Mouse (Mus musculus): ENCODE measurements around the gene Zyx. TPM values are rescaled to one million over a fixed set of nuclear protein-coding genes. Genes with fewer than 3 reads are reported as not detected.
A peak's percentile ranks its signal among the peaks of the same experiment; 100 is the strongest.

The Zyx gene
- total and polyA plus RNA-seq, 2 experiments from 2014 or later = 62.7 to 71.7 TPM

DNA sequence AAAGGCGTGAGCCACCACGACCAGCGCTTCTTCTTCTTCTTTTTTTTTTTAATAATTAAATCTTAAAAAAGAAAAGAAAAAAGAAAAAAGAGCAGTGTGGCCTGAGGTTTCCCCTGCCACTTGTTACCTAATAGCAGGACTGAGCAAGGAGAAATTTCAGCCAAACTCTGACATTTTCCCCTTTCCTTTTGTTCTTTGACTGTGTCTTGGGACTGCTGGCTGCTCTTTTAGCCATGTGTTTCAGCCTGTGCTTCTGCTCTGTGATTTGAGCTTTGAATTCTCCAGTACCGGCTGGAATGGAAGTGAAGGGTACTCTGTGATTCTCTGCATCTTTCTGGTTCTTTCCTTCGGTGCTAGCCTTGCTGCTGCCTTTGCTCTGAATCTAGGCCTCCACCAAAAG lies 33.9 kb downstream of the Zyx start:
- Histone ChIP-seq H3K4me2 (ENCODE audit: low read depth, low read length, poor library complexity, severe bottlenecking) (no peak overlapping the region), H3K36me3 (ENCODE audit: insufficient read depth, low read length) (no peaks in the 10 kb centered on the region), H3K4me3 (ENCODE audit: low read depth, low read length) (no peak overlapping the region), H3K27ac (ENCODE audit: low read depth, low read length) (no peak overlapping the region), H3K4me1 (ENCODE audit: insufficient read depth, low read length) (no peaks in the 10 kb centered on the region), H3K9me3 (ENCODE audit: low read length) (no peaks in the 10 kb centered on the region), H3K27me3 (ENCODE audit: insufficient read depth, low read length) (no peaks in the 10 kb centered on the region), H3K9ac (replicated peaks; ENCODE audit: low read length, poor library complexity, severe bottlenecking) (no peak overlapping the region)
- no peak for DNase-seq (ENCODE audit: low spot score)
- WGBS = 91% methylated on average over 5 of the region's 5 CpGs
- ATAC-seq (ENCODE audit: low FRiP score) = no peak
- no peak for TF ChIP-seq CTCF (IDR thresholded peaks at IDR 0.05)

DNA sequence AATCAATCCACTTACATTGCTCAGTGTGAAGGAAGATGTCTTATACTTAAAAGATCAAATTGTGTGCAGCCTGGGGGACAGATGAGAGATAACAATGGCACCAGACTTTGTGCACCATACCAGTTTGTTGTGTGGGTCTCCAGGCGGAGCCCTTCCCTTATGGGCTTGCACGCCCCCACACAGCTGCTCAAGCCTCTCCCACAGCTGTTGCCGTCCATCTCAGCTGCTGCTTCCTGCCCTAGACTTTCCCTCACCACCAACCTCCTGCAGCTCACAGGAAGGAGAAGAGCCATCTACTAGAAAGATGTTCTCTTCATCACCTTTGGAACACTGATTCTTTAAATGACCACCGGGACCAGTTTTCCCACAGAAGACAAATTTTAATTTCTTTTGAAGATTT lies 36.2 kb downstream of the Zyx start:
- no peak for TF ChIP-seq CTCF (IDR thresholded peaks at IDR 0.05)
- DNase-seq (ENCODE audit: low spot score) (no peak), ATAC-seq (ENCODE audit: low FRiP score) (no peak)
- H3K27me3 ChIP-seq (ENCODE audit: insufficient read depth, low read length) = no peaks in the 10 kb centered on the region
- no peak overlapping the region for H3K4me2 ChIP-seq (ENCODE audit: low read depth, low read length, poor library complexity, severe bottlenecking)
- 86% methylated on average over 4 of the region's 4 CpGs for WGBS
- H3K4me1 ChIP-seq (ENCODE audit: insufficient read depth, low read length) = no peaks in the 10 kb centered on the region
- no peak overlapping the region for H3K9ac ChIP-seq (replicated peaks; ENCODE audit: low read length, poor library complexity, severe bottlenecking)
- H3K27ac ChIP-seq (ENCODE audit: low read depth, low read length) = no peak overlapping the region
- no peak overlapping the region for H3K4me3 ChIP-seq (ENCODE audit: low read depth, low read length)
- H3K9me3 ChIP-seq (ENCODE audit: low read length) = no peaks in the 10 kb centered on the region
- H3K36me3 ChIP-seq (ENCODE audit: insufficient read depth, low read length) = no peaks in the 10 kb centered on the region

DNA sequence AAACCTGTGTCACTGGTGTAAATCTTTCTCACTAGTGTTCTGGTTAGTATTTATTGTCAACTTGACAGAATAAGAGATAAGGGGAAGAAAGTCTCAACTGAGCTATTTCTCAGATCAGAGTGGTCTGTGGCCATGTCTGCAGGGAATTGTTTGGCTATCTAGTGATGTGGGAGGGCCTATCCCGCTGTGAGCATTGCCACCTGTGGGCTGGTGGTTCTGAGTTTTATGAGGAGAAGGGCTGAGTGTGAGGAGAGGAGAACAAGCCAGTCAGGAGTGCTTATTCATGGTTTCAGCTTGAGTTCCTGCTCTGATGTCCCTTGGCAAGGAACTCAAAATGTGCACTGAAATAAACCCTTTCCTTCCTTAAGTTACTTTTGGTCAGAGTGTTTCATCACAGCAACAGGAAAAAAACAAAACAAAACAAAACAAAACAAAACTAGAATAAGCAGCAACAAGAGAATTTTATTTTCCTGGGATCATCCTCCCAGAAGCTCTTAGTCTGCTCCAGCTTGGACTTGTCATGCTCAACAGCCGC lies 42.4 kb downstream of the Zyx start:
- H3K4me2 ChIP-seq (ENCODE audit: low read depth, low read length, poor library complexity, severe bottlenecking) = no peak overlapping the region
- no peaks in the 10 kb centered on the region for H3K4me1 ChIP-seq (ENCODE audit: insufficient read depth, low read length)
- no peak for DNase-seq (ENCODE audit: low spot score)
- no peaks in the 10 kb centered on the region for H3K36me3 ChIP-seq (ENCODE audit: insufficient read depth, low read length)
- H3K4me3 ChIP-seq (ENCODE audit: low read depth, low read length) = no peak overlapping the region
- WGBS = 68% methylated on average over 2 of the region's 2 CpGs
- TF ChIP-seq CTCF (IDR thresholded peaks at IDR 0.05) = no peak
- H3K27ac ChIP-seq (ENCODE audit: low read depth, low read length) = no peak overlapping the region
- no peaks in the 10 kb centered on the region for H3K9me3 ChIP-seq (ENCODE audit: low read length)
- no peak for ATAC-seq (ENCODE audit: low FRiP score)
- no peaks in the 10 kb centered on the region for H3K27me3 ChIP-seq (ENCODE audit: insufficient read depth, low read length)
- no peak overlapping the region for H3K9ac ChIP-seq (replicated peaks; ENCODE audit: low read length, poor library complexity, severe bottlenecking)

DNA sequence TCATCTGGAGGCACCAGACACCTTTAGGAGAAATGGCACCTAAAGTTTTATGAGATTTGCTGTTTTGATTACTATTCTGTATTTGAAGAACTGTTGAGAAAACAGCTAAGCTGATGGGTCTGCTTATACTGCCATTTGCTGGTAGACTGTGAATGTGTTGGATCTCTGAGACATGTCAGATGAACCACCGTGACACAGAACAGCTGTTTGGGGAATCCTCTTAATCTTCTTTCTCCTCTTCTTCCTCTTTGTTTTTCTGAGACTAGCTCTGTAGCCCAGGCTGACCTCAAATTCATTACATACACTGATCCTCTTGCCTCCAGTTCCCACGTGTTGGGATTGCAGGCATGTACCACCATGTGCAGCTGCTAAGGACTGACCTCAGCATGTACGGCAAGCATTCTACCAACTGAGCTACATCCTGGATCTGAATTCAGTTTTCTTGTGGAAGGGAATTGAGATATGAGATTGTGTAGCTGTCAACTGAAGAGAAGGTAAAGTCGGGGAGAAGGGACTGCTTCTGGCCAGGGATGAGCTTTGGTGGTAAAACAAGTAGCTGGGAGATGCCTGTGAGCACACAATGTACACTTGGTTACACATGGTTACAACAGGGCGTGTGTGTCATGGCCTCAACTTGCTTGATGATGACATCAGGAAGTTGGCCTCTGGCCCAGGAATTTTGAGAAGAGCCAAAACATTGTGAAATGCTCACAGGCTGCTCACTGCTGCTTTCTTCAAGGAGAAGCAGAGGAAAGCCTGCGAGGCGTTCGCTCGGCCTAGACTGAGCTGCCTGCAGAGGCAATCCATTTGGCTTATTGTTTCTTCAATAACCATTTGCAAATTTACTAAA lies 46.8 kb downstream of the Zyx start:
- Histone ChIP-seq H3K4me3 (ENCODE audit: low read depth, low read length) (no peak overlapping the region), H3K9me3 (ENCODE audit: low read length) (no peaks in the 10 kb centered on the region), H3K9ac (replicated peaks; ENCODE audit: low read length, poor library complexity, severe bottlenecking) (no peak overlapping the region), H3K4me2 (ENCODE audit: low read depth, low read length, poor library complexity, severe bottlenecking) (no peak overlapping the region), H3K4me1 (ENCODE audit: insufficient read depth, low read length) (no peaks in the 10 kb centered on the region), H3K36me3 (ENCODE audit: insufficient read depth, low read length) (no peaks in the 10 kb centered on the region), H3K27ac (ENCODE audit: low read depth, low read length) (no peak overlapping the region), H3K27me3 (ENCODE audit: insufficient read depth, low read length) (no peaks in the 10 kb centered on the region)
- TF ChIP-seq CTCF (IDR thresholded peaks at IDR 0.05) = no peak
- peak; percentile 36 for DNase-seq (ENCODE audit: low spot score)
- WGBS = 74% methylated on average over 9 of the region's 9 CpGs
- ATAC-seq (ENCODE audit: low FRiP score) = no peak

DNA sequence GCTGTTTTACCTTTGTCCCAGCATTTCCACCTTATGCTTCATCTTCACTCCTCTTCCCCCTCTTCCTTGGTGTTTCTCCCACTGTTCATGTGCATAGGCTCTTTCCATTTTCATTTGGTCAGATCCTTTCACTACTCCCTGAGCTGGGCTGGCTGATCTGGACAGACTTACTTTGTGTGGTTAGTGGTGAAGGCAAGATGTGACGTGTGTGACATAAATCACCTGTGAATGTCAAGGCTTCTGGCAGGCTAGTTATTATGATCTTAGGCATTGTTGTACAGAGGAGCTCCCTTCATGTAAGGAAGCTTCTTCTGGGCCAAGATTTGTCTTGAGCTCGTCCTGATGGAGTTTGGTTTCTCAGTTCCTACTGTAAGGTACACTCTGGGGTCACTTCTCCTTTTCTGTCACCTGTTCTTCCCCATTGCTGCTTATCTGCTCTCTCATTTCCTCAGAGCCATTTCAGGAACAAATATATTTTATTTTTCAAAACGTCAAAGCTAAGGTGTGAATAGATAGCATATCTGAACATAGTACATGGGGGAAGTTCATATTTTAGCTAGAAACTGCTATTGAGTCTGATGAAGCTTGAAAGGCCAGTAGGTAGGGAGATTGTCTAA lies 47.7 kb downstream of the Zyx start:
- H3K4me3 ChIP-seq (ENCODE audit: low read depth, low read length) = no peak overlapping the region
- WGBS = 85% methylated on average over 3 of the region's 3 CpGs
- DNase-seq (ENCODE audit: low spot score) (no peak), ATAC-seq (ENCODE audit: low FRiP score) (no peak)
- no peaks in the 10 kb centered on the region for H3K27me3 ChIP-seq (ENCODE audit: insufficient read depth, low read length)
- no peak overlapping the region for H3K9ac ChIP-seq (replicated peaks; ENCODE audit: low read length, poor library complexity, severe bottlenecking)
- no peak for TF ChIP-seq CTCF (IDR thresholded peaks at IDR 0.05)
- H3K36me3 ChIP-seq (ENCODE audit: insufficient read depth, low read length) = no peaks in the 10 kb centered on the region
- H3K27ac ChIP-seq (ENCODE audit: low read depth, low read length) = no peak overlapping the region
- no peaks in the 10 kb centered on the region for H3K9me3 ChIP-seq (ENCODE audit: low read length)
- no peaks in the 10 kb centered on the region for H3K4me1 ChIP-seq (ENCODE audit: insufficient read depth, low read length)
- H3K4me2 ChIP-seq (ENCODE audit: low read depth, low read length, poor library complexity, severe bottlenecking) = no peak overlapping the region

DNA sequence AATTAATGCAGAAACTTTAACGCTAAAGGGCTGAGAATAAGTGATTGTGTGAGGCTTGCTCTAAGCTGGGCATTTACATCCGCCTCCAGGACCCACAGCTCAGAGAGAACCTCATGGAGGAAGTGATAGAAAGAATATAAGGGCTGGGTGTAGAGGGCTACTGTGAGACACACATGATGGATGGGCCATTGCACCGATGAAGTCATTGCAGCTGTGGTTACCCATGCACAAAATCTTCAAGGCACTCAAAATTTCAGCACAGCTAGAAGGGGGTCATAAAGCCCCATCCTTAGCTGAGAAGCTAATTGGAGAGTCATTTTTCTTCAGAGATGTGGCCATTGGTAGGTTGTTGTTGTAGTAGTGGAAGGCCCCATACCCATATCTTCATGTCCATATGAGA lies 48.9 kb downstream of the Zyx start:
- Histone ChIP-seq H3K4me1 (ENCODE audit: insufficient read depth, low read length) (no peaks in the 10 kb centered on the region), H3K36me3 (ENCODE audit: insufficient read depth, low read length) (no peaks in the 10 kb centered on the region), H3K4me2 (ENCODE audit: low read depth, low read length, poor library complexity, severe bottlenecking) (no peak overlapping the region), H3K27ac (ENCODE audit: low read depth, low read length) (no peak overlapping the region), H3K27me3 (ENCODE audit: insufficient read depth, low read length) (no peaks in the 10 kb centered on the region), H3K4me3 (ENCODE audit: low read depth, low read length) (no peak overlapping the region), H3K9me3 (ENCODE audit: low read length) (no peaks in the 10 kb centered on the region), H3K9ac (replicated peaks; ENCODE audit: low read length, poor library complexity, severe bottlenecking) (no peak overlapping the region)
- ATAC-seq (ENCODE audit: low FRiP score) (no peak), DNase-seq (ENCODE audit: low spot score) (no peak)
- 88% methylated on average over 3 of the region's 3 CpGs for WGBS
- TF ChIP-seq CTCF (IDR thresholded peaks at IDR 0.05) = no peak
